Mouse (Mus musculus): ENCODE results near the gene Ptch1. TPM values are rescaled to one million over a fixed set of nuclear protein-coding genes. Genes with fewer than 3 reads are reported as not detected.

Ptch1 gene
- total RNA-seq, 2 experiments from 2014 or later, result 80.5 to 82.9 TPM

GRCm38 (mm10) chr13:63540584-63540983, 32.8 kb downstream of the Ptch1 start:
- no peak for DNase-seq (ENCODE audit: low spot score in 2 of 2)

- no peak for DNase-seq (ENCODE audit: low spot score in 2 of 2)
Observed at GRCm38 (mm10) chr13:63534981-63535380, 38.4 kb downstream of the Ptch1 start.

GRCm38 (mm10) chr13:63530857-63531256, 42.5 kb downstream of the Ptch1 start:
- no peak for DNase-seq (ENCODE audit: low spot score in 2 of 2)

GRCm38 (mm10) chr13:63530371-63530764, 43.0 kb downstream of the Ptch1 start:
- no peak for DNase-seq (ENCODE audit: low spot score in 2 of 2)

GRCm38 (mm10) chr13:63529602-63530370, 43.6 kb downstream of the Ptch1 start:
- DNase-seq (ENCODE audit: low spot score in 2 of 2), result no peak

- DNase-seq (ENCODE audit: low spot score in 2 of 2), result no peak
Observed at GRCm38 (mm10) chr13:63528852-63529251, 44.5 kb downstream of the Ptch1 start.

GRCm38 (mm10) chr13:63528164-63528675, 45.2 kb downstream of the Ptch1 start:
- DNase-seq (ENCODE audit: low spot score in 2 of 2), result no peak

- DNase-seq (ENCODE audit: low spot score in 2 of 2), result no peak
Observed at GRCm38 (mm10) chr13:63525571-63526197, 47.7 kb downstream of the Ptch1 start.

- DNase-seq (ENCODE audit: low spot score in 2 of 2), result no peak
Observed at GRCm38 (mm10) chr13:63524608-63525570, 48.5 kb downstream of the Ptch1 start.

GRCm38 (mm10) chr13:63524061-63524460, 49.3 kb downstream of the Ptch1 start:
- DNase-seq (ENCODE audit: low spot score in 2 of 2), result no peak

GRCm38 (mm10) chr13:63522832-63523231, 50.6 kb downstream of the Ptch1 start:
- DNase-seq (ENCODE audit: low spot score in 2 of 2), result no peak

GRCm38 (mm10) chr13:63520110-63520509, 53.3 kb downstream of the Ptch1 start:
- no peak for DNase-seq (ENCODE audit: low spot score in 2 of 2)

- no peak for DNase-seq (ENCODE audit: low spot score in 2 of 2)
Observed at GRCm38 (mm10) chr13:63516535-63516934, 56.9 kb downstream of the Ptch1 start.

- DNase-seq (ENCODE audit: low spot score in 2 of 2), result no peak
Observed at GRCm38 (mm10) chr13:63515542-63515941, 57.9 kb downstream of the Ptch1 start.

- no peak for DNase-seq (ENCODE audit: low spot score in 2 of 2)
Observed at GRCm38 (mm10) chr13:63514931-63515360, 58.5 kb downstream of the Ptch1 start.

- DNase-seq (ENCODE audit: low spot score in 2 of 2), result no peak
Observed at GRCm38 (mm10) chr13:63513374-63514098, 59.9 kb downstream of the Ptch1 start.

- no peak for DNase-seq (ENCODE audit: low spot score in 2 of 2)
Observed at GRCm38 (mm10) chr13:63512411-63512810, 61.0 kb downstream of the Ptch1 start.

GRCm38 (mm10) chr13:63507821-63508220, 65.6 kb downstream of the Ptch1 start:
- DNase-seq (ENCODE audit: low spot score in 2 of 2), result no peak

- DNase-seq (ENCODE audit: low spot score in 2 of 2), result no peak
Observed at GRCm38 (mm10) chr13:63507001-63507556, 66.3 kb downstream of the Ptch1 start.

GRCm38 (mm10) chr13:63506364-63506763, 67.0 kb downstream of the Ptch1 start:
- DNase-seq (ENCODE audit: low spot score in 2 of 2), result no peak

Data from adrenal gland, postnatal 4 days (tissue).